Mouse (Mus musculus) heart, embryonic 10.5 days (tissue): Measurements from ENCODE around the gene Gsg1l. TPM values are rescaled to one million over a fixed set of nuclear protein-coding genes. Genes with fewer than 3 reads are reported as not detected.

ENCODE experiments used
- DNase-seq: peaks from one replicate; pipeline ENCODE4 v3.0.0-alpha.2; 2017; ENCODE audit warnings: low spot score
- H3K27ac ChIP-seq: fragments of 300-500 bp; sonication (generic); 2 replicates; pipeline ENCODE4 v1.5.1; 2016; ENCODE audit warnings: mild to moderate bottlenecking
- H3K27me3 ChIP-seq: fragments of 300-500 bp; sonication (generic); 2 replicates; pipeline ENCODE4 v1.6.1; 2016; ENCODE audit warnings: mild to moderate bottlenecking; ENCODE audit not compliant: poor library complexity, insufficient read depth, severe bottlenecking
- H3K36me3 ChIP-seq: fragments of 300-500 bp; sonication (generic); 2 replicates; pipeline ENCODE4 v1.6.1; 2016; ENCODE audit warnings: mild to moderate bottlenecking, moderate library complexity
- H3K4me1 ChIP-seq: fragments of 300-500 bp; sonication (generic); 2 replicates; pipeline ENCODE4 v1.6.1; 2016; ENCODE audit warnings: mild to moderate bottlenecking
- H3K4me3 ChIP-seq: fragments of 300-500 bp; sonication (generic); 2 replicates; pipeline ENCODE4 v1.5.1; 2016; ENCODE audit warnings: mild to moderate bottlenecking, moderate library complexity
- H3K9me3 ChIP-seq: fragments of 300-500 bp; sonication (generic); 2 replicates; pipeline ENCODE4 v1.6.1; 2016; ENCODE audit warnings: mild to moderate bottlenecking, moderate library complexity
- WGBS: fragments of 180-500 bp; shearing (Covaris S2); methylation state at CpG from one replicate; pipeline ENCODE4 v1.1.7; 2016; 5-methylcytosine and 5-hydroxymethylcytosine counted together
- polyA plus RNA-seq: library from polyadenylated mRNA; unstranded; fragments of >200 nt; fragmentation: Nextera tagmentation; extraction: Ambion mirVana; gene quantifications from 2 replicates; pipeline ENCODE4 v1.2.1, GENCODE M21; 2016

Gene Gsg1l
- polyA plus RNA-seq, 1 experiment from 2014 or later: 3.1 TPM

DNA sequence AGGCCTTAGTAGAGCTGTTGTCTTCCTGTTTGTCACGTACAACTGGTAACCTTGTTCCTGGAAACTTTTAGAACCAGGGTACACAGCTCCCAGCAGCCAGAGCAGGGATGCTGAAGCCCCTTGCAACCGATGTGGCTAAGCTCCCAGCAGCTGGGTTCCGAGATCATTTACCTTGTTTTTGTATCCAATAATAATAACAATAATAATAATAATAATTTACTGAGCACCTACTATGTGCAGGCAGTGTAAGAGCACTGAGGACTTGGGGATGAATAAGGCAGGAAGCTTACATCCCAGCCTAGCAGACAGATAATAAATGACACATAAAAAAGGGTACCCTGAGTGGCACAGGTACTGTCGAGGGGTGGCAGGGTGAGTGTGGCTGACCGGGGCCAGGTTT lies 42.4 kb downstream of the Gsg1l start:
- H3K4me1 ChIP-seq: peaks cover 70% of the 10 kb centered on the region
- no peak overlapping the region for H3K4me3 ChIP-seq
- H3K27me3 ChIP-seq: 0 out of 2 replicates have a peak, but pooled peaks cover 3% of the 10 kb centered on the region
- whole genome bisulfite sequencing: 81% methylated on average over 5 of the region's 5 CpGs
- no peaks in the 10 kb centered on the region for H3K9me3 ChIP-seq
- DNase-seq: no peak
- peak overlapping the region; percentile 82; the same call in 1 of the 2 replicates for H3K27ac ChIP-seq
- no peaks in the 10 kb centered on the region for H3K36me3 ChIP-seq

DNA sequence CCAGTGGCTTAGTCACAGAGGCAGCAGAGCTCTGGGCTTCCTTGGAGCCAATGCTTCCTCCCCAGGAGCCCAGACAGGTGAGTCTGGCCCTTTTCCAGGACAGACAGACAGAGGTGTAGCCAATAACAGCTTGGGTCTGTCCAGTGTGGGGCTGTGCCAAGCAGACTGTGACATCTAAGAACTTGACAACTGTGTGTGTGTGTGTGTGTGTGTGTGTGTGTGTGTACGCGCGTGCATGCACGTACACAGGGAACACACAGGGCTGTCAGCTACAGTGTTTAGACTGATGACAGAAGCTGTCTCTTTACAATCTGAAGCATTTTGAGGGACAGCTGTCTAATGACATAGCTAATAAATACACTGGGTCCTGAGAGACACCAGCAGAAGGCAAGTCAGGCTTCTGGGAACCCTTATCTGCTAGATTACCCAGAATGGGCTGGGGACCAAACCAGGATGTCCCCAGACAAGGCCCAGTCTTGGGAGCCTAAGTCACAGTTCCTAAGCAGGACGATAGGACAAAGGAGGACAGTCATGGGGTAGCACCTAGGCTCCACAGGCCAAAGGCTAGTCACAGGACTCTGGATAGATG lies 42.9 kb downstream of the Gsg1l start:
- no peaks in the 10 kb centered on the region for H3K9me3 ChIP-seq
- peak; percentile 90 for DNase-seq
- 0 out of 2 replicates have a peak, but pooled peaks cover 3% of the 10 kb centered on the region for H3K27me3 ChIP-seq
- no peak overlapping the region for H3K4me3 ChIP-seq
- peak overlapping the region; percentile 82 for H3K27ac ChIP-seq
- H3K4me1 ChIP-seq: peaks cover 73% of the 10 kb centered on the region
- no peaks in the 10 kb centered on the region for H3K36me3 ChIP-seq
- 70% methylated on average over 5 of the region's 5 CpGs for WGBS

DNA sequence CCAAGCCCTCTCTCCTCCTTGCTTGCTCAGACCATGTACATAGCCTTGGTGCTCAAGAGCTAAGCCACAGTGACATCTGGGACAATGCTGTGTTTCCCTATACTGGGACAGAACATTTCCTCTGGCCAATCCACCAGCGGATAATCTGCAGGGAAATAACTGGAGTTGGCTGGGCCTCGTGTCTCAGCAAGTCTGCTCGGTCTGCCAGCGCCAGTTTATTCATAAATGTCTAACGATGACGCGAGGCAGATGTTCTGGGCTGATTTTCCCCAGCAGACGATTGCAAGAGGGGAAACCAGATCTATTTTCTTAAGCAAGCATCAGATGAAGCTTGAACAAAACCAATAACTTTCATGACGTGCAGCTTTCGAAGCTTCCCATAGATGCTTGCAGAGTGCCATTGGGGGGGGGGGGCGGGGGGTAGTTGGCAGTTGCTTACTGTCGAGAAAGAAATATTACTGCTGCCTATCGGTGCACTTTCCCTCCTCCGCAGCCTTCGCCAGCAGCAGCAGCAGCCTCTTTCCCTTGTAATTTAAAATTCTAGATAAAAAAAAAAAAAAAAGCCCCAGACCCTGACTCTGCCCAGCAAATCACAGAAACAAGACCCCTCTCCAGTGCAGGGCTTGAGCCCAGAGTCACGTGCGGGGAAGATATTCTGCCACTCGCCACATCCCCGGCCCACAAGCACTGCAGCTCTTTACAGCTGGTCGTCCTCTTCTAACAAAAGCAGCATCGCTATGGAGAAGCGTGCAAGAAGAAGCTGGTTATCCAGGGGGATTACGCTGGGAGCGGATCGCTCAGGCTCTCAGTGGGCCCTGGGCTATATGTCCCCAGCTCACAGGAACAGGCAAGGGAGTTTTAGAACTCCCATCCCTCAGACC lies 43.6 kb downstream of the Gsg1l start:
- WGBS: 58% methylated on average over 25 of the region's 25 CpGs
- no peak for DNase-seq
- H3K27ac ChIP-seq: peak overlapping the region; percentile 82
- H3K9me3 ChIP-seq: no peaks in the 10 kb centered on the region
- H3K36me3 ChIP-seq: no peaks in the 10 kb centered on the region
- H3K27me3 ChIP-seq: 0 out of 2 replicates have a peak, but pooled peaks cover 3% of the 10 kb centered on the region
- no peak overlapping the region for H3K4me3 ChIP-seq
- H3K4me1 ChIP-seq: peaks cover 73% of the 10 kb centered on the region

DNA sequence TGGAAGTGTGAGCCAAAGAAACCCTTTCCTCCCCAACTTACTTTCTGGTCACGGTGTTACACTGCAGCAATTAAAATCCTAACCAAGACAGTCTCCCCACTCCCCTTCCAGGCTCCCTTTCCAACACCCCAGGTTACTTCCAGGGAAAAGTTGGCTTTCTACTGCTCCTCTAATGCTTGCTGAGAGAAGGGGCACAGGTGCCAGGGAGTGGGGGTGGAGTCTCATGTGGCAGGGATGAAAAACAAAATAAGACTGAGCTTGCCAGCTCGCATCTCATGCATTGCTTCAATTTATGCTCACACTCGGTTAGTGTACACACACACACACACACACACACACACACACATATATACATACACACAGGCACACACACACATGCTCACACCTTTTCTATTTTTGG lies 46.9 kb downstream of the Gsg1l start:
- DNase-seq: no peak
- H3K9me3 ChIP-seq: no peaks in the 10 kb centered on the region
- H3K4me1 ChIP-seq: peaks cover 48% of the 10 kb centered on the region
- H3K27me3 ChIP-seq: no peaks in the 10 kb centered on the region
- H3K27ac ChIP-seq: no peak overlapping the region; the same call in 1 of the 2 replicates
- H3K36me3 ChIP-seq: no peaks in the 10 kb centered on the region
- no peak overlapping the region for H3K4me3 ChIP-seq
- 71% methylated on average over 3 of the region's 3 CpGs for WGBS

DNA sequence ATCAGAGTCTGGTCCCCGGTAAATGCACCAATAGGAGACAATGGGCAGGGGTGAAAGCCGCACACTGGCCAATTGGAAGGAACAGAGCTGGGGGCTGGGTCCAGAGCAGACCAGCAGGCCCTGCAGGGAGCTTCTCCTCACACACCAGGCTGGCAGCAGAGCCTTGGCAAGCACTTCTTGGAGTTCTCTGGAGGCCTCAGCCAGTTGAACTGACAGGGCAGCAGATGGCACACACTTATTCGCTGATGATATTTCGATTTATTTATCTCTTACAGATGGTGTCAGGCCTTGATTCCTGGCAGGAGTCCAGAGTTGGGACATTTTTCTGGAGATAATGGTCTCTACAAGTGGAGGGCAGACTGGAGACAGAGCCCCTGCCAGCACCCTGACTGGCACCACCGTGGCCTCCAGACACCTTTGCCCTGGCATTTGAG lies 49.4 kb downstream of the Gsg1l start:
- DNase-seq: no peak
- Histone ChIP-seq H3K27ac (no peak overlapping the region; the same call in 1 of the 2 replicates), H3K9me3 (no peaks in the 10 kb centered on the region), H3K4me3 (no peak overlapping the region), H3K27me3 (no peaks in the 10 kb centered on the region), H3K4me1 (peaks cover 23% of the 10 kb centered on the region; the same call in 1 of the 2 replicates), H3K36me3 (no peaks in the 10 kb centered on the region)
- WGBS: 82% methylated on average over 5 of the region's 5 CpGs

DNA sequence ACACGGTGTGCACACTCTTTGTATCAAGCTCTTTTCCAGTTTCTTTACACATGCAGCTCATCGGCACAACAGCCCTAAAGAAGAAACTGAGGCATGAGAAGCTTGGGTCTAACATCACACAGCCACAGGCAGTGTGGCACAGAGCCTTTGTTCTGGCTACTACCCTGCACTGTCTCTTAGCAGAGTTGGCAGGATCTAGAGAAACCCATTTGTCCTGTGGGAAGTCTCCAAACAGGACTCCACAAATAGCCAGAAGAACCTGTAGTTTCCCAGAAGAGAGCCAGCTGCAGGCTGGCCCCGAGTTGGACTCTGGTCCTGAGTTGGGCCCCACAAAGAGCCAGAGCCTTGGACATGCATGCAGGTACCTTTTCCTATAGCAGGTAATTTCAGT lies 49.9 kb downstream of the Gsg1l start:
- DNase-seq: no peak
- Histone ChIP-seq H3K9me3 (no peaks in the 10 kb centered on the region), H3K36me3 (no peaks in the 10 kb centered on the region), H3K27me3 (no peaks in the 10 kb centered on the region), H3K4me1 (peaks cover 24% of the 10 kb centered on the region), H3K27ac (no peak overlapping the region; the same call in 1 of the 2 replicates), H3K4me3 (no peak overlapping the region)
- 80% methylated on average over 3 of the region's 3 CpGs for WGBS

DNA sequence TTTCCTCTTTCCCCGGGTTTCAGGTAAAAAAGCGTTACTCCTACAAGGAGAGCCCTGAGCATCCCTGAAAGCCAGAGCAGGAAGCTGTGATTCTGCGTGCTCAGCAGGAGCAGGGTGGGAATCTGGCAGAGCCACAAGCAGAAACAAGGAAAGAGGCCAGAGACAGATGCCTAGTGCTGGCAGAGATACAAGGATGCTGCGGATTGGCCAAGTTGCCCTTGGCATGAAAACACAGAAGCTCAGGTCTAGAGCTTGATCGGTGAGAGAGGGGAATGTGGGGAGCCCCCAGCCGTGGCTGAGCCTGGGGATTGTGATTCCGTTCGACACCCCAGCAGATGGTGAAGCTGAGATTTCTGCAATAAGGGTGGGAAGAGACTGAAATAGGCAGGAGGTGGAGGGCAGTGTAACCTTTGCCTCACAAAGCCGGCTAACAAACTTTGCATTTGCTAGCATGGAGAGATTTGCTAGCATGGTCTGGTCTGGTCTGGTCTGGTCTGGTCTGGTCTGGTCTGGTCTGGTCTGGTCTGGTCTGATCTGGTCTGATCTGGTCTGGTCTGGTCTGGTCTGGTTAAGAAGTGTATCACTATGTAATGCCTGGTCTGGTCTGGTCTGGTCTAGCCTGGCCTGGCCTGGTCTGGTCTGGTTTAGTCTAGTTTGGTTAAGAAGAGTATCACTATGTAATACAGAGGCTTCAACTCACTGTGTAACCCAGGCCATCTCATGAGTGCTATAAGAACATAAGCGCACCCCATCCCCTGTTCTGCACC lies 50.4 kb downstream of the Gsg1l start:
- 73% methylated on average over 10 of the region's 10 CpGs for WGBS
- Histone ChIP-seq H3K9me3 (no peaks in the 10 kb centered on the region), H3K27ac (no peak overlapping the region), H3K4me3 (no peak overlapping the region), H3K27me3 (no peaks in the 10 kb centered on the region), H3K36me3 (no peaks in the 10 kb centered on the region), H3K4me1 (peaks cover 28% of the 10 kb centered on the region)
- DNase-seq: no peak

DNA sequence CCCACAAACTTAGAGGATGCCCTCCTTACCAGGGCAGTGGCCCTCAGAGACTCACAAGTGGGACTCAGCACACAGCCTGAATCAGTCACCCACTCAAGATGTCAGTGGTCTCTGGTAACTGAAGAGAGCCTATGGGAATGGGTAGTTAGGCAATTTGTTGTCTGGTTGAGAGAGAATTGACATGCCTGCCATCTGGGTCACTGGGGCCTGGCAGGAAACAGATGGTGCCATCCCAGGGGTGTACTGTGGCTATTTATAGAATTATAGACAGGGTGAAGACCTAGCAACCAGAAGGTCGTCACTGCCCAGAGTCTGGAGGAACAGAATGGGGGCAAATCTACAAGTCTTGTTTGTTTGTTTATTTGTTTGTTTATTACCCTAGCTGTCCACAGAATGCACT lies 54.8 kb downstream of the Gsg1l start:
- H3K9me3 ChIP-seq: no peaks in the 10 kb centered on the region
- peak overlapping the region; percentile 29; the same call in 1 of the 2 replicates for H3K27ac ChIP-seq
- H3K36me3 ChIP-seq: no peaks in the 10 kb centered on the region
- 18% methylated on average over 1 of the region's 1 CpGs for WGBS
- H3K4me1 ChIP-seq: peaks cover 7% of the 10 kb centered on the region; the same call in 1 of the 2 replicates
- H3K4me3 ChIP-seq: no peak overlapping the region
- H3K27me3 ChIP-seq: no peaks in the 10 kb centered on the region
- no peak for DNase-seq

DNA sequence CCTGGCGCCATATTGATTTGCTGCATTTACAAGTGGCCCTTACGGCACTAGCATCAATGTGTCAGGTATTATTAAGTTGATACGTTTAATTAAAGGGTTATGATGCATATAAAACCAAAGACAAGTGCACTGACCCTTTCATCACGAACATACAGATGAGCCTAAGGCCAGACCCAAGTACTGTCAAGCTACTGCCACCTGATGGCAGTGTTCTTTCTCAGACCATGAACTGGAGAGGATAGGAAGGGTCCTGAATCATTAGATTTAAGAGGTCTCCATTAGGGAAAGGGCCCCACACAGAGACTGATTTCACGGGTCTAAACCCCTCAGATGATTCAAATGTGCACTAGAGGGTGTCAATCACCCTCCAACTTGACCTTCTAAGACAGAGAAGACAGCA lies 55.6 kb downstream of the Gsg1l start:
- 55% methylated on average over 5 of the region's 5 CpGs for WGBS
- DNase-seq: no peak
- H3K4me1 ChIP-seq: peaks cover 7% of the 10 kb centered on the region; the same call in 1 of the 2 replicates

DNA sequence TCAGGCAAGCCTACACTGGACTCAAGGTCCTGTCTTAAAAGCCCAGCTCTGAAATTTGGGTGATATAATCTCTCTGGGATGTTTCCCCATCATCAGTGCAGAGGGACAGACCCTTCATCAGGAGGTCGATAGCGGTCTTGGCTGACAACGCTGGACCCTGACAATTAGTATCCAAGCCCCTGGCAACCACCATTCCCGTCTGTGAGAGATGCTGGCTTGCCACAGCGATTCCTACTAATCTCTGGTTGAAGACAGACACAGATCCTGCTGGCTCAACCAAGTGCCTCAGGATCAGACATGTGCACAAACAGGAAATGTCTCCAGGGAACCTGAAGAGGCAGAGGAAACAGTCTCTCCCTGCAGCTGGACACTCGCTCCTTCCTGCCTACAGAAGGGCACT lies 62.2 kb downstream of the Gsg1l start:
- 59% methylated on average over 6 of the region's 6 CpGs for WGBS
- H3K36me3 ChIP-seq: no peaks in the 10 kb centered on the region; the same call in 1 of the 2 replicates
- no peaks in the 10 kb centered on the region for H3K9me3 ChIP-seq
- peak overlapping the region; percentile 48; the same call in 1 of the 2 replicates for H3K27ac ChIP-seq
- no peak for DNase-seq
- no peak overlapping the region for H3K4me3 ChIP-seq
- peaks cover 23% of the 10 kb centered on the region for H3K4me1 ChIP-seq
- no peaks in the 10 kb centered on the region for H3K27me3 ChIP-seq

More for the DNA sequence above, 55.6 kb downstream of the Gsg1l start:
- H3K4me3 ChIP-seq: no peak overlapping the region
- H3K36me3 ChIP-seq: no peaks in the 10 kb centered on the region
- no peaks in the 10 kb centered on the region for H3K27me3 ChIP-seq
- H3K9me3 ChIP-seq: no peaks in the 10 kb centered on the region
- H3K27ac ChIP-seq: no peak overlapping the region

DNA sequence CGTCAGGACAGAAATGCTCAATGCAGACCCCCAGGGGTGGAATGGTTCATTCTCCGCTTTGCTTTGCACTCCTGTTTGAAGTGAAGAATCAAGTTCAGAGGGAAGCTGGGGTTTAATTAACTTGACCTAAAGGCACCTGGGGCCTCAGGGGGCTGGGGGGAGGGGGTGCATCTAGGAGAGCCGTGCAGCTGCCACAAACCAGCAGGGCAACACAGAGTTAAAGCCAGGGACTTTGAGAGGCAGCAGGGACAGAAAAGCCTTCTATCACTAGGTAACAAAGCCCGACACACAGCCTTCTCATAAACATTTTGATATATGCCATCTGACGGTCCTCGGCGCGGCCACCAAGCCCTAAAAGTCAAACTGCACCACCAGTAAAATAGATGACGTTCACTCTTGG lies 62.9 kb downstream of the Gsg1l start:
- Histone ChIP-seq H3K9me3 (no peaks in the 10 kb centered on the region), H3K27ac (no peak overlapping the region), H3K4me1 (peaks cover 23% of the 10 kb centered on the region), H3K36me3 (no peaks in the 10 kb centered on the region; the same call in 1 of the 2 replicates), H3K27me3 (no peaks in the 10 kb centered on the region), H3K4me3 (no peak overlapping the region)
- no peak for DNase-seq
- WGBS: 75% methylated on average over 9 of the region's 9 CpGs

DNA sequence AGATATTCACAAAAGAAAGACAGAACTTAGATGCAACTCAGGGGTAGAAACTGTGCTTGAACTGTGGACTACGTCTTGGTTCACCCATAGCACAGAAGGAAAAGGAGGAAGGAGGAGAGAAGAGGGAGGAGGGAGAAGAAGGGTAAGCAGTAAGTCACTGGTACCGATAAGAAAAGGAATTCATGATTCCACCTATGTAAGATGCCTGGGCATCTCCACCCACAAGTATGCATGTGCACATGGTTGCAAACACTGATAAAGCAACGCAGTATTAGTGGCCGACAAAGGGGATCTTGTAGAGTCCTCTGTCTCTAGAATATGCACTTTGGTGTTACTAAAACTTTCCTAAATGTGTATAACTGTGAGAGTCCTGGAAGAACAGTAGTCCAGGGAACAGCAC lies 64.8 kb downstream of the Gsg1l start:
- no peak for DNase-seq
- Histone ChIP-seq H3K27ac (no peak overlapping the region), H3K36me3 (no peaks in the 10 kb centered on the region; the same call in 1 of the 2 replicates), H3K4me3 (no peak overlapping the region), H3K9me3 (no peaks in the 10 kb centered on the region), H3K4me1 (peaks cover 34% of the 10 kb centered on the region), H3K27me3 (no peaks in the 10 kb centered on the region)
- WGBS: 84% methylated on average over 4 of the region's 4 CpGs
